Mouse (Mus musculus) lung, adult 2 months (tissue): ENCODE measurements at regions not wholly inside any gene's neighbourhood (a gene's known extent, or its start where the extent isn't known, plus 50 kb on each side); places are given as distances from the start of the nearest gene placed in this dataset.

ENCODE experiments used
- CTCF ChIP-seq: fragments of 200-500 bp; IDR thresholded peaks from 2 replicates; pipeline ENCODE4 v1.5.1; 2011; ENCODE audit warnings: mild to moderate bottlenecking, low read length, control low read depth; ENCODE audit not compliant: insufficient read depth
- POLR2A ChIP-seq: fragments of 200-500 bp; IDR thresholded peaks from 2 replicates; pipeline ENCODE4 v1.6.1; 2011; ENCODE audit warnings: low read depth, mild to moderate bottlenecking, control low read depth, low read length, borderline replicate concordance; ENCODE audit errors: extremely low read depth

DNA sequence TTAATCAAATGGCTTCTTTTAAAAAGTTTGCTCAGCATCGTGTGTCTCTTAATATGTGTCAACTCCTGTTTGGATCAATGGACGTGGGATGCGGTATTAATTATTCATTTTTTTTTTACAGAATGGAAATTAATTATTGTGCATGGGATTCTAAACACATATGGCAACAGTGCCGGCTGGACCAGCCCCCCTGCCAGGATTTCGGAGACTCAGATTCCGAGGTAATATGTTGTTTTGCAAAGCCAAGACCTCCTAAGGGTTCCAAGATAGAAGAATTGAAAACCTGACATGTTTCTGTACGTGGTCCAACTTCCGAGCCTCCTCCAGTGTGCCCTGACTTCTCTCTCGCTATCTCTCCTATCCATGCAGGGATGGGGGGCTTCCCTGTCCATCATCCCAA, 170.4 kb downstream of the 3110018I06Rik start:
- TF ChIP-seq POLR2A: no peak
- no peak for TF ChIP-seq CTCF
